ENCODE assay signal across 10 mouse cellular contexts in genomic region chr14:79662001-79662400, GRCm38 (mm10). TPM values are rescaled to one million over a fixed set of nuclear protein-coding genes. Genes with fewer than 3 reads are reported as not detected.
DNase-seq lines count a peak whose midpoint lies in the region; ATAC-seq and TF ChIP-seq lines count a peak whose summit lies in the region.
"Had no signal": no experiment of that assay in that cellular context is flagged by ENCODE, and none has a peak within 500 bp of the region (broad histone marks: within the 10 kb centered on the region; RNA-seq: fewer than 3 reads in every experiment).

Cnmd (minus strand) TSS chr14:79662170.

- 0 out of 2 replicates have a peak within 1 kb of the TSS, but pooled peaks have one; percentile 4 for H3K4me3 ChIP-seq in kidney, postnatal 0 days (replicated peaks; ENCODE audit: low read depth, low read length)
- peak within 1 kb of the TSS; percentile 27 for H3K4me3 ChIP-seq in embryonic facial prominence, embryonic 12.5 days
- H3K4me3 ChIP-seq in hindbrain, postnatal 0 days (ENCODE audit: low read length), result peak within 1 kb of the TSS; percentile 15; the same call in 1 of the 2 replicates
- peak within 1 kb of the TSS; percentile 12; the same call in 1 of the 2 replicates for H3K4me3 ChIP-seq in midbrain, embryonic 15.5 days

- no peak for DNase-seq in kidney, postnatal 0 days (ENCODE audit: low spot score)
- DNase-seq in kidney, adult 9 months, result no peak
- no peak for DNase-seq in hindbrain, postnatal 0 days (ENCODE audit: low spot score)
- no peak for DNase-seq in adrenal gland, adult 2 months
- no peak for DNase-seq in thymus, postnatal 14 days
- DNase-seq in cerebellum, adult 9-10 months, result no peak
- DNase-seq: right cerebral cortex, postnatal 4 days had no signal

- no peaks in the 10 kb centered on the region for H3K4me1 ChIP-seq in kidney, postnatal 0 days (replicated peaks; ENCODE audit: insufficient read depth, low read length)
- 0 out of 2 replicates have a peak, but pooled peaks cover 8% of the 10 kb centered on the region for H3K4me1 ChIP-seq in embryonic facial prominence, embryonic 12.5 days
- H3K4me1 ChIP-seq in hindbrain, postnatal 0 days (ENCODE audit: insufficient read depth, low read length), result 0 out of 2 replicates have a peak, but pooled peaks cover 4% of the 10 kb centered on the region
- peaks cover 15% of the 10 kb centered on the region for H3K4me1 ChIP-seq in midbrain, embryonic 15.5 days

- no peak for TF ChIP-seq CTCF in kidney, postnatal 0 days (IDR thresholded peaks at IDR 0.05; ENCODE audit: low read depth)
- TF ChIP-seq CTCF in hindbrain, postnatal 0 days (IDR thresholded peaks at IDR 0.05; ENCODE audit: low read depth), result no peak

- H3K9ac ChIP-seq in kidney, postnatal 0 days (ENCODE audit: low read depth, low read length), result 0 out of 2 replicates have a peak within 1 kb of the TSS, but pooled peaks have one; percentile 32
- peak within 1 kb of the TSS; percentile 16; the same call in 1 of the 2 replicates for H3K9ac ChIP-seq in embryonic facial prominence, embryonic 12.5 days
- no peak within 1 kb of the TSS for H3K9ac ChIP-seq in hindbrain, postnatal 0 days (replicated peaks; ENCODE audit: low read length)
- no peak within 1 kb of the TSS for H3K9ac ChIP-seq in midbrain, embryonic 15.5 days

- peak within 1 kb of the TSS; percentile 60 for H3K4me2 ChIP-seq in kidney, postnatal 0 days (ENCODE audit: low read length)
- peak within 1 kb of the TSS; percentile 54 for H3K4me2 ChIP-seq in embryonic facial prominence, embryonic 12.5 days (replicated peaks)
- peak within 1 kb of the TSS; percentile 38 for H3K4me2 ChIP-seq in hindbrain, postnatal 0 days (ENCODE audit: low read depth, low read length)
- peak within 1 kb of the TSS; percentile 40 for H3K4me2 ChIP-seq in midbrain, embryonic 15.5 days

- H3K36me3 ChIP-seq in kidney, postnatal 0 days (ENCODE audit: insufficient read depth, low read length), result no peaks in the 10 kb centered on the region
- H3K36me3 ChIP-seq in embryonic facial prominence, embryonic 12.5 days, result no peaks in the 10 kb centered on the region
- no peaks in the 10 kb centered on the region for H3K36me3 ChIP-seq in hindbrain, postnatal 0 days (ENCODE audit: insufficient read depth, low read length)
- H3K36me3 ChIP-seq in midbrain, embryonic 15.5 days (replicated peaks), result no peaks in the 10 kb centered on the region

- H3K27ac ChIP-seq in kidney, postnatal 0 days, result no peak within 1 kb of the TSS
- H3K27ac ChIP-seq in embryonic facial prominence, embryonic 12.5 days, result no peak within 1 kb of the TSS
- H3K27ac ChIP-seq in hindbrain, postnatal 0 days, result no peak within 1 kb of the TSS
- no peak within 1 kb of the TSS for H3K27ac ChIP-seq in midbrain, embryonic 15.5 days

- 71% methylated on average over 4 of the region's 4 CpGs for WGBS in kidney, postnatal 0 days
- 52% methylated on average over 4 of the region's 4 CpGs for WGBS in embryonic facial prominence, embryonic 12.5 days
- WGBS in hindbrain, postnatal 0 days, result 66% methylated on average over 4 of the region's 4 CpGs
- 61% methylated on average over 4 of the region's 4 CpGs for WGBS in midbrain, embryonic 15.5 days

- H3K9me3 ChIP-seq in kidney, postnatal 0 days (replicated peaks; ENCODE audit: low read length), result no peaks in the 10 kb centered on the region
- H3K9me3 ChIP-seq in embryonic facial prominence, embryonic 12.5 days, result no peaks in the 10 kb centered on the region
- H3K9me3 ChIP-seq in hindbrain, postnatal 0 days (ENCODE audit: low read length), result no peaks in the 10 kb centered on the region
- H3K9me3 ChIP-seq in midbrain, embryonic 15.5 days, result no peaks in the 10 kb centered on the region

- ATAC-seq in kidney, postnatal 0 days (replicated peaks; ENCODE audit: low FRiP score, low read depth), result no peak
- no peak for ATAC-seq in embryonic facial prominence, embryonic 12.5 days (ENCODE audit: insufficient number of reproducible peaks, insufficient read depth, low FRiP score, low TSS enrichment)
- ATAC-seq in hindbrain, postnatal 0 days, result no peak
- ATAC-seq in midbrain, embryonic 15.5 days (replicated peaks), result no peak

- no peaks in the 10 kb centered on the region for H3K27me3 ChIP-seq in kidney, postnatal 0 days (ENCODE audit: insufficient read depth, low read length)
- peaks cover 5% of the 10 kb centered on the region; the same call in 1 of the 2 replicates for H3K27me3 ChIP-seq in embryonic facial prominence, embryonic 12.5 days
- no peaks in the 10 kb centered on the region for H3K27me3 ChIP-seq in hindbrain, postnatal 0 days (ENCODE audit: insufficient read depth, low read length)
- H3K27me3 ChIP-seq in midbrain, embryonic 15.5 days (replicated peaks), result 0 out of 2 replicates have a peak, but pooled peaks cover 4% of the 10 kb centered on the region

RNA-seq across cellular contexts. Expression of gene Cnmd, which starts in this region (rescaled TPM):
- 1.7 and 3.1 TPM in 2 replicates for polyA plus RNA-seq in kidney, postnatal 0 days (2015; fragmentation: Nextera tagmentation; extraction: Ambion mirVana)
- polyA plus RNA-seq in embryonic facial prominence, embryonic 12.5 days (2016; fragmentation: Nextera tagmentation; extraction: Ambion mirVana), result 39.4 and 51.2 TPM in 2 replicates
- 0.37 and 0.68 TPM in 2 replicates for total RNA-seq in hindbrain, postnatal 0 days (2014; rRNA removed)
- 1.1 and 1.8 TPM in 2 replicates for polyA plus RNA-seq in hindbrain, postnatal 0 days (2015; fragmentation: Nextera tagmentation; extraction: Ambion mirVana)
- polyA plus RNA-seq in midbrain, embryonic 15.5 days (2015; fragmentation: Nextera tagmentation; extraction: Ambion mirVana), result 1.9 and 2.1 TPM in 2 replicates
- 1 to 10 TPM; 1.8 to 2.4 TPM for total RNA-seq in adrenal gland, adult 2 months (2021)
- polyA plus RNA-seq in adrenal gland, adult 2 months (2012; rRNA removed), result not detected in 2 replicates
- polyA plus RNA-seq: large intestine, adult 2 months had no signal

Comparison
In these comparisons a context has a peak if more than half of its experiments do, and no peak if none do; other contexts are left out.
1. H3K9ac ChIP-seq: peak in kidney, postnatal 0 days (single experiment) and embryonic facial prominence, embryonic 12.5 days (single experiment); none in hindbrain, postnatal 0 days (single experiment) and midbrain, embryonic 15.5 days (single experiment).
2. Peak in every context shown above with its lines, with median percentiles within 50 percentile points of each other: H3K4me2 ChIP-seq and H3K4me3 ChIP-seq.